Mouse (Mus musculus): ENCODE measurements around the gene Camk1g. TPM values are rescaled to one million over a fixed set of nuclear protein-coding genes. Genes with fewer than 3 reads are reported as not detected.

Gene Camk1g
- total RNA-seq, 2 experiments from 2014 or later: 0.18 to 0.33 TPM

GRCm38 (mm10) chr1:193315705-193316357, 54.3 kb downstream of the Camk1g start:
- intact Hi-C loops (cut with DNase I; ENCODE audit: low total_unique reads): loop anchor here (10.0 kb wide), 1 partner anchor 111 kb away; the partner anchor contains the start of genes Lamb3 and Traf3ip3
- DNase-seq: peak; percentile 90

DNA sequence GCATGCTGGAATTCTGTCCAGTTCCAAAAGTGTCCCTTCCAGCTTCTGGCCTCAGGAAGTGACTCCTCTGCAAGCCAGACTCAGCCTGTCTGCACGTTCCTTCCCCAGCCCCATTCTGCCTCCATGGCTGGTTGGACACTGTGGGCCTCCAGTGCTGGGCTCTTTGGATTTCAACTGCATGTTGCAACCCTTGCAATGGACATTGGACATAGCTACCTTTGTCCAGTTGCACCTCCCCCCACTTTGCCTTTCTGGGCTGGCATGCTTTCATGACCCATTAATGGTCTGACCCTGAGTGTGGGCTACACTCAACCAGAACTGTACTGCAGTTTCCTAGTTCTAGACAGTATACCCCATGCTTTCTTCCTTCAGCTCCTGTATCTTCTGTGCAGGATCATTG, 58.5 kb downstream of the Camk1g start:
- intact Hi-C loops (cut with DNase I; ENCODE audit: low total_unique reads): loop anchor here (10.0 kb wide), 1 partner anchor 107 kb away; the partner anchor contains the start of genes Lamb3 and Traf3ip3
- no peak for DNase-seq

DNA sequence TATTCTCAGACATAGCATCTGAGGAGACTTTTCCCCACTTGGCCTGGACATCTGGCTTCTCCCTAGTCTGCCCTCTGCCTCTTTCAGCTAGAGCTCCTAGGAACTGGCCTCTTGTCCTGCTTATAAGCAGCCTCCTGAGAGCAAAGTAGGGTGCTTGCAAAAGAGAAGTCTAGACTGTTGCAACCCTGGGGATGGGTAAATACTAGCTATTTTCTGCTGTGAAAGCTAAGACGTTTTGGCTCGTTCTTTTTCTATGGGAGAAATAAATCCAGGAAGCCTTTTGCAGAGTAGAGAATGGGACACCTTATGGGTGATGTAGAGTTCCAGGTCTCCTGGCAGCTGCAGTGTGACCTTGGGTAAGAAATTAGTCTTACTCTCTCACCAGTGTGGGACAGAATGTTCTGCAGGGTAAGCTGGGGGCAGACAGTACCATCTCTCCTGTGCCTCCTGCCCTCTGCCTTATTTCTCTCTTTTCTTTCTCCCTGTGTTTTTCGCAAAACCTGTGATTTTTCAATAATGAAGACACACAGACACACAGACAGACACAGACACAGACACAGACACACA, 59.5 kb downstream of the Camk1g start:
- intact Hi-C loops (cut with DNase I; ENCODE audit: low total_unique reads): loop anchor here (10.0 kb wide), 1 partner anchor 106 kb away; the partner anchor contains the start of genes Lamb3 and Traf3ip3
- no peak for DNase-seq

DNA sequence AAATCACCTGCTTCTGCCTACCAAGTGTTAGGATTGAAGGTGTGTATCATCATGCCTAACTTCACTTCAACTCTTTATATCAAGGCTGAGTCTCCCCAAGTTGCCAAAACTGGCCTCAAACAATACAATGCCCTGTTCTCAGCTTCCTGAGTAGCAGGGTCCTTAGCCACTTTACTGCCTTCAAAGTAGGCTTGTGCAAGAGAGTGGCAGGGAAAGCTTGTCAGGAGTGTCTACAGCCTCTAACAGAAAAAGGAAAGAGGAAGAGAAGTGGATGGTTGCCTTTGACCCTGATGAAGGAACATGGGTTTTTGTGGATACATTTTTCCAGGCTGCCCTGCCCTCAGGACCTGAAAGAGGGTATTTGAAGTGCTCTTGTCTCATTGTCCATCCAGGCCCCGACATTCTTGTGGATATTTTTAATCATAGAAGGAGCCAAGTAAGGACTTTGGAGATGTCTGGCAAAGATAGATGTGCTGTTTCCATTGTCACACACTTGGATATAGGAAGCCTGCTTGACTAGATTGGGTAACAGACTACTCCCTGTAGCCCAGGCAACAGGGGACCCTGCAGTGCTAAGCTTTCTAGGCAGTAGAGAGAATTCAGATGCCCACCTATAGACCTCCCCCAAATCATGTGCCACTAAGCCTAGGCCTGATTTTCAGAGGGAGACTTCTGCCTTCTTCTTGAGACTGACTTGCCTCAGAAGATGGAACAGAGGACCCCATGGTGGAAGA, 60.1 kb downstream of the Camk1g start:
- intact Hi-C loops (cut with DNase I; ENCODE audit: low total_unique reads): loop anchor here (10.0 kb wide), 1 partner anchor 105 kb away; the partner anchor contains the start of genes Lamb3 and Traf3ip3
- DNase-seq: no peak

DNA sequence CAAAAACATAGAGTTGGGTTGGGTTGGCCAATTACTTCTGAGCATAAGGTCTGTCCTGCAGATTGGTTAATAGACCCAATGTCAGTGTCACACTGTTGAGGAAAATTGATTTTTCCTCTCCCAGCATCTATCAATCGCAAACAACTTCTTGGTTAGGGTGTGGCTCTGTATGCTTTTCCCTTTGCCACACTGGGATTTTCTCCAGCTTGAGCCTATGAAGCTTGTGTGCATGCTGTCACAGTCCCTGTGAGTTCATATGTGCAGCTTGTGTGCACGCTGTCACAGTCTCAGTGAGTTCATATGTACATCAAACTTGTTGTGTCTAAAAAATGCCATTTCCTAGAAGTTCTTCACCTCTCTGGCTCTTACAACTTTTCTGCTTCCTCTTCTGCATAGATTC, 63.3 kb downstream of the Camk1g start:
- intact Hi-C loops (cut with DNase I; ENCODE audit: low total_unique reads): no loop called here
- DNase-seq: no peak

DNA sequence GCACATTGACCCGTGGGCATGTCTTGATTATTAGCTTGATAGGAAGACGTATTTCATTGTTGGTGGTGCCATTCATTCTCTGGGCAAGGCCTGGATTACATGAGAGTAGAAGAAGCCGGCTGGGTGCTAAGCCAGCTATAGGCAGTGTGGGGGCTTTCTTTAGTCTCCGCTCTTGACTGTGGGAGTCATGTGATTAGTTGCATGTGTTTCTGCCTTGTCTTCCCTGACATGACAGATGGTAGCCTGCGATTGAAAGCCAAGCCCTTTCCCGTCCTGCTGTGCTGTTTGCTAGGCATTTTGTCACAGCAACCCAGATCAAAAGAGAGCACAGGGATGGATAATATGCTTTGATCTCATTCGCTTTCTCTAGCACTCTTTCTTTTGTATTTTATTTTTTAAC, 64.7 kb downstream of the Camk1g start:
- no peak for DNase-seq
- intact Hi-C loops (cut with DNase I; ENCODE audit: low total_unique reads): no loop called here

DNA sequence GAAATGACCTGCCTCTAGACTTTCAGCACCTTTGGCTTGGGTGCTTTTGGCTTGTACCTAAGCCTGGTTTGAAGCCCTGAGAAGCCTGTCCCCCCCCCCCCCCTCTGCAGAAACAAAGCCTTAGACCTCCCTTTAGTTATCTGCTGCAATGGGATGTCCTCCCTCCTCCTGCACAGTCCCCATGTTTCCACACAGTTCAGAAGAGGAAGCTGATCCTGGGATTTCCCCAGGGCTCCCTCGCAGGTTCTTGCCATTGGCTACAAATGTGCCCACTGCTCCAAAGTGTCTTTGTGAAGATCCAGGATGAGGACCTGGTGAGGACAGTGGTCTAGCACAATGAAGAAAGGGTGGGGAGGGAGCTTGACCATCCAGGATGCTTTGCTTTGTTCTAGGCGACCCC, 67.0 kb downstream of the Camk1g start:
- no peak for DNase-seq
- intact Hi-C loops (cut with DNase I; ENCODE audit: low total_unique reads): no loop called here

DNA sequence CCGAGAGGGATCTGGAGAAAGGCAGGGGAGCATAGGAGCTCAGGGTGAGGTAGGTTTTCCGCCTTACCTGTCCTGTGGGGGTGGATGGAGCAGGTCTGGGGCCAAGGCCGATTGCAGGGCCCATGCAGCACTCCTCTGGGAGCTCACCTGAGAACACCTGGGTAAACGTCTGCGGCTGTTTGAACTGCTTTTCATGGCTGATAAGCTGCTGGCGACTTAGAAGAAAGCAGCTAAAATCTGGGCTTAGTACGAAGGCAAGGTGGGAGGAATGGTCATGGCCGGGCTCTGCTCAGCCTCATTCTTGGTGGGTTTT, 68.0 kb downstream of the Camk1g start:
- intact Hi-C loops (cut with DNase I; ENCODE audit: low total_unique reads): no loop called here
- DNase-seq: no peak

GRCm38 (mm10) chr1:193301216-193302092, 68.6 kb downstream of the Camk1g start:
- intact Hi-C loops (cut with DNase I; ENCODE audit: low total_unique reads): no loop called here

GRCm38 (mm10) chr1:193299995-193300394, 70.1 kb downstream of the Camk1g start:
- intact Hi-C loops (cut with DNase I; ENCODE audit: low total_unique reads): no loop called here
- no peak for DNase-seq

More at GRCm38 (mm10) chr1:193301216-193302092, 68.6 kb downstream of the Camk1g start:
- no peak for DNase-seq

- intact Hi-C loops (cut with DNase I; ENCODE audit: low total_unique reads): no loop called here
- no peak for DNase-seq
Observed at GRCm38 (mm10) chr1:193298141-193298765, 71.8 kb downstream of the Camk1g start.

Other genes with a start within 250 kb of the Camk1g start
- 1 to 10 TPM; 7.2 to 9.5 TPM for gene Diexf, start 240.0 kb downstream of the Camk1g start, total RNA-seq (2021)
- gene Irf6, start 217.2 kb downstream of the Camk1g start, total RNA-seq (2021): 1 to 10 TPM; 1.6 to 2.0 TPM
- 1 to 10 TPM; 2.3 to 3.2 TPM for gene A130010J15Rik, start 202.3 kb downstream of the Camk1g start, total RNA-seq (2021)
- 1 to 10 TPM; 6.0 to 8.4 TPM for gene Traf3ip3, start 168.6 kb downstream of the Camk1g start, total RNA-seq (2021)
- 1 to 10 TPM in 1 of 2 experiments, under 1 TPM in 1; 0.80 to 1.4 TPM for gene Lamb3, start 162.6 kb downstream of the Camk1g start, total RNA-seq (2021)
- gene Hsd11b1, start 106.2 kb downstream of the Camk1g start, total RNA-seq (2021): 1 to 10 TPM; 5.7 to 7.0 TPM
- 10 to 100 TPM; 16.7 to 25.3 TPM for gene G0s2, start 97.1 kb downstream of the Camk1g start, total RNA-seq (2021)

Data from gastrocnemius, postnatal 14 days (tissue).